Mouse (Mus musculus) heart, embryonic 16.5 days (tissue): ENCODE measurements around the gene Gm20388. TPM values are rescaled to one million over a fixed set of nuclear protein-coding genes. Genes with fewer than 3 reads are reported as not detected.

Source experiments
- ATAC-seq: fragments of 200-750 bp; cut with Nextera tagmentation; replicated peaks from 2 replicates; pipeline ENCODE4 v1.8.0; 2017; ENCODE audit warnings: moderate number of reproducible peaks; ENCODE audit not compliant: insufficient read depth, low FRiP score; ENCODE audit errors: extremely low read depth
- H3K27ac ChIP-seq: fragments of 300-500 bp; sonication (generic); 2 replicates; pipeline ENCODE4 v1.5.1; 2014; ENCODE audit warnings: mild to moderate bottlenecking, low read length, control low read depth, moderate library complexity
- H3K27me3 ChIP-seq: fragments of 300-500 bp; sonication (generic); 2 replicates; pipeline ENCODE4 v1.6.1; 2014; ENCODE audit warnings: low read length, mixed read lengths; ENCODE audit not compliant: control insufficient read depth, insufficient read depth
- H3K36me3 ChIP-seq: fragments of 300-500 bp; sonication (generic); 2 replicates; pipeline ENCODE4 v1.6.1; 2014; ENCODE audit not compliant: control insufficient read depth, insufficient read depth
- H3K4me1 ChIP-seq: fragments of 300-500 bp; sonication (generic); 2 replicates; pipeline ENCODE4 v1.6.1; 2014; ENCODE audit warnings: low read length, mixed read lengths; ENCODE audit not compliant: control insufficient read depth, insufficient read depth
- H3K4me2 ChIP-seq: fragments of 300-500 bp; sonication (generic); 2 replicates; pipeline ENCODE4 v1.6.1; 2014; ENCODE audit warnings: low read depth, mild to moderate bottlenecking, control low read depth, low read length
- H3K4me3 ChIP-seq: fragments of 300-500 bp; sonication (generic); 2 replicates; pipeline ENCODE4 v1.5.1; 2014; ENCODE audit warnings: mild to moderate bottlenecking, control low read depth, low read length
- H3K9ac ChIP-seq: fragments of 300-500 bp; sonication (generic); 2 replicates; pipeline ENCODE4 v1.6.1; 2014; ENCODE audit warnings: low read length, control low read depth
- H3K9me3 ChIP-seq: fragments of 300-500 bp; sonication (generic); replicated peaks from 2 replicates; pipeline ENCODE4 v1.6.1; 2016; ENCODE audit warnings: low read length; ENCODE audit not compliant: control insufficient read depth
- WGBS: fragments of 180-500 bp; shearing (Covaris S2); extraction: QIAGEN DNeasy Blood & Tissue Kit; methylation state at CpG from one replicate; pipeline ENCODE4 v1.1.7; 2014; 5-methylcytosine and 5-hydroxymethylcytosine counted together
- polyA plus RNA-seq: library from polyadenylated mRNA; unstranded; fragments of >200 nt; fragmentation: Nextera tagmentation; extraction: Ambion mirVana; gene quantifications from 2 replicates; pipeline ENCODE4 v1.2.1, GENCODE M21; 2015

Gene Gm20388
- polyA plus RNA-seq, 1 experiment from 2014 or later = 4.5 TPM

DNA sequence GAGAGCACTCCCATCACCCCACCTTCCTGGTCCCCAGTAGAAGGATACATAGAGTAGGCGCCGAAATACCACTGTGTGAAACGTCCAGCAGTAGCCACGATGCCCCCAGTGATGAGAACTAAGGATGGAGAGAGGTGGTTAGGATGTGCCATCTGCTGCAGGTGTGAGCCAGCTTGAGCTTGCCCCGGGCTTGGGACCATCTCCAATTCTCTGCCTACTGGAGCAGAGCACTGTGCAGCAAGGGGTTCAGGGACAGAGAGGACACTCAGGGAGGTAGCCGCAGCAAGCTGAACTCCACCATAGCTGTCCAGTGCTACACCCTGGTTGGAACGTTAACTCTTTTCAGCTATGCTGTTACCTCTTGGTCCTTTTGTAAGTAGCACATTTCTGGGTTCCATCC lies 2517.0 kb downstream of the Gm20388 start:
- no peak overlapping the region for H3K4me2 ChIP-seq
- peaks cover 21% of the 10 kb centered on the region for H3K4me1 ChIP-seq
- no peaks in the 10 kb centered on the region for H3K9me3 ChIP-seq
- ATAC-seq = no peak
- WGBS = 92% methylated on average over 7 of the region's 7 CpGs
- no peak overlapping the region for H3K9ac ChIP-seq
- H3K27ac ChIP-seq = no peak overlapping the region
- no peaks in the 10 kb centered on the region; the same call in 1 of the 2 replicates for H3K36me3 ChIP-seq
- H3K27me3 ChIP-seq = no peaks in the 10 kb centered on the region
- H3K4me3 ChIP-seq = no peak overlapping the region

DNA sequence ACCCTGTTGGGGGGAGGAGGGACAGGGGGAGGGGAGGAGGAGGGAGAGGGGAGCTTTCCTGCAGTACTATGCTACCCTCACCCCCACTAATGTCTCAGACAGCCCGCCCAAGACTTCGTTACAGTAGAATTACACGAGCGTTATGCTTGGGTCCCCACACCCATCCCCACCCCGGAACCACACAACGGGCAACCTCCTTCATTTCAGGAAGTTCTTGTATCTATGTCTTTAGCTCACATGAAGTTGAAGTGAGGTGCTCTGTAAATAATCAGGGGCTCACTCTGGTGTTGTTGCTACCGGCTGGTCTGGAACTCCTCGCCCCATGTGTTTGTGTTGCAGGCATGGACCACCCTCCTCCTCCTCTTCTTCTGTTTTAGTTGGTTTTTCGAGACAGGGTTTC lies 2517.5 kb downstream of the Gm20388 start:
- no peak overlapping the region for H3K9ac ChIP-seq
- H3K36me3 ChIP-seq = no peaks in the 10 kb centered on the region; the same call in 1 of the 2 replicates
- no peak overlapping the region for H3K27ac ChIP-seq
- peaks cover 23% of the 10 kb centered on the region for H3K4me1 ChIP-seq
- no peak overlapping the region for H3K4me3 ChIP-seq
- H3K9me3 ChIP-seq = no peaks in the 10 kb centered on the region
- WGBS = 81% methylated on average over 9 of the region's 9 CpGs
- no peak overlapping the region for H3K4me2 ChIP-seq
- no peak for ATAC-seq
- no peaks in the 10 kb centered on the region for H3K27me3 ChIP-seq

DNA sequence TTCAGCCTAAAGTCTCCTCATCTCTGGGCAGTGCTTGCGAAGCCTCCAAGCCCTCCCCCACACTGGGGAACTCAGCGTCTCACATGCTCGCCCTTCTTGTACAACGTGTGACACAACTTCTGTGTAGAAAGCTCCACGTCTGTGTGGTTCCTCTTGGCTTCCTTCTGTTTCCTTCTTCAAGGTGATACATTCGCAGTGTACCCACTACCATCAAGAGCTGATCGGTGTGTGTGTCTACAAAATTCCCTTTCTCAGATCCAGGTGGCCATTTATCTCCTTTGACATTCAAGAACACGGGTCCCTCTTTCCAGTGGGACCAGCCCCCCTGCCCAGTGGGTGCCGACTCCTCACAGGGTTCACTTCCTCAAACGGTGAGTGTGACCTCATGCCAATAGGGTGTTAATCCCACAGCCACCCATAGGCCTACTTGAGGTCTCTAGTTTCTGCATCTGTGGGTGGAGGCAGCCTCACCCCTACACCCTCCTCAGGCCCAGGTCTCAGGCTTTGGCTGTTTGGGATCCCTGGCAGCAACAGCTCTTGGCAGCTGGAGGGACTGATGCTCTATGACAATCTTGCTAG lies 2519.5 kb downstream of the Gm20388 start:
- no peak for ATAC-seq
- H3K4me1 ChIP-seq = peaks cover 14% of the 10 kb centered on the region
- no peaks in the 10 kb centered on the region; the same call in 1 of the 2 replicates for H3K9me3 ChIP-seq
- H3K4me3 ChIP-seq = no peak overlapping the region
- no peak overlapping the region for H3K4me2 ChIP-seq
- H3K9ac ChIP-seq = no peak overlapping the region
- H3K36me3 ChIP-seq = no peaks in the 10 kb centered on the region; the same call in none of the 2 replicates
- H3K27ac ChIP-seq = no peak overlapping the region
- no peaks in the 10 kb centered on the region for H3K27me3 ChIP-seq
- whole genome bisulfite sequencing = 72% methylated on average over 10 of the region's 10 CpGs

DNA sequence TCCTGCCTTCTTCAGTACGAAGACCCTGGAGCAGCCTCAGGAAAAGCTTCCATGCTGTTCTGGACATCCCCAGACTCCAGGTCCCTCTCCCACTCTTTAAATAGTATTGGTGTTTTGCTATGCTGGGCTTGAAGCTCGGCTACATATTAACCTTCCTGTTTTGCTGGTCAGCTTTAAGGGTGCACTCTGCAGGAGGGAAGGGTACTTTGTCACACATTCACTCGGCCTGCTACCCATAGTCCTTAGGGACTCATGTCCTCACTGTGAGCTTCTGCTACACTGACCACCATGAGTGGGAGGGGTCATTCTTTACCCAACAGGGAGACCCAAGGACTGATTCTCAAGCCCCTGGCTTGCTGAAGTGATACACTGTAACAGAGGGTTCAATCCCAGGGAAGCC lies 2520.0 kb downstream of the Gm20388 start:
- H3K9ac ChIP-seq = no peak overlapping the region
- H3K4me2 ChIP-seq = no peak overlapping the region
- H3K27ac ChIP-seq = no peak overlapping the region
- H3K9me3 ChIP-seq = peaks cover 3% of the 10 kb centered on the region
- peaks cover 5% of the 10 kb centered on the region for H3K36me3 ChIP-seq
- peaks cover 14% of the 10 kb centered on the region for H3K4me1 ChIP-seq
- H3K4me3 ChIP-seq = no peak overlapping the region
- no peaks in the 10 kb centered on the region for H3K27me3 ChIP-seq
- no peak for ATAC-seq
- 81% methylated on average over 3 of the region's 3 CpGs for WGBS

DNA sequence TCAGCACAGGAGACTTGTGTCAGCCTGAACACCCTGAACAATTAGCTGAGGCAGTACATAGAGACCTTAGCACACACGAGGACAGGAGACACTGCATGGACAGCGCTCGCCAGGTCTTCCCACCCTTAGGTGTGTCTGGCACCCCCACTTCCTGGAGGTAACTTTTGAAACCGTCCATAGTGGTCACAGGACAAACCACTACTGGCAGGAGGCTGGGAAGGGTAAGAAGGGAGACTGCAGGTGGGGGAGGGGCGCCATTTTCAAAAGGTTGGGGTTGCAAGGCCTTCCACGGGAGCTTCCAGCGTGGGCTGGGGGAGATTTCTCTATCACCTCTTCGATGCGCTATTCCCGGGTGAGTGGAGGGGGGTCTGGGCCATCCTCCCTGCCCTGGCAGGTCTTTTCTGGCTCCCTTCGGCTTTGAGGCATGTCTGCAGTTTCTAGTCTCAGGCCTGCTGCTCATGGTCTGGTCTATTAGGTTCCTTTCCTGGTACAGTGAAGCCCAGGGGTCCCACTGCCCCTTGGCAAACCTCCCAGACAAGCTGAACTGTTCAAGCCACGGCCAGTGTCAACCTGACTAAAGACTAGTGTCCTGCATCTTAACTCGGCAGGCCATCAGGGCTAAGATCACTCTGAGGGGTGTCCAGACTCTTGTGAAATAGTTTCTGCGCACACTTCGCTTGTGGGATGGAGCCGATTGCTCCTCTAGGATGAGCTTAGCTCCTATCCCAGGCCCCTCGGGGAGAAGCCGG lies 2521.2 kb downstream of the Gm20388 start:
- peak overlapping the region; percentile 79 for H3K4me2 ChIP-seq
- H3K4me3 ChIP-seq = peak overlapping the region; percentile 67
- H3K9me3 ChIP-seq = peaks cover 3% of the 10 kb centered on the region
- peaks cover 15% of the 10 kb centered on the region for H3K36me3 ChIP-seq
- peak overlapping the region; percentile 83 for H3K9ac ChIP-seq
- 27% methylated on average over 18 of the region's 18 CpGs for WGBS
- ATAC-seq = no peak
- peak overlapping the region; percentile 78 for H3K27ac ChIP-seq
- no peaks in the 10 kb centered on the region for H3K27me3 ChIP-seq
- H3K4me1 ChIP-seq = peaks cover 14% of the 10 kb centered on the region

DNA sequence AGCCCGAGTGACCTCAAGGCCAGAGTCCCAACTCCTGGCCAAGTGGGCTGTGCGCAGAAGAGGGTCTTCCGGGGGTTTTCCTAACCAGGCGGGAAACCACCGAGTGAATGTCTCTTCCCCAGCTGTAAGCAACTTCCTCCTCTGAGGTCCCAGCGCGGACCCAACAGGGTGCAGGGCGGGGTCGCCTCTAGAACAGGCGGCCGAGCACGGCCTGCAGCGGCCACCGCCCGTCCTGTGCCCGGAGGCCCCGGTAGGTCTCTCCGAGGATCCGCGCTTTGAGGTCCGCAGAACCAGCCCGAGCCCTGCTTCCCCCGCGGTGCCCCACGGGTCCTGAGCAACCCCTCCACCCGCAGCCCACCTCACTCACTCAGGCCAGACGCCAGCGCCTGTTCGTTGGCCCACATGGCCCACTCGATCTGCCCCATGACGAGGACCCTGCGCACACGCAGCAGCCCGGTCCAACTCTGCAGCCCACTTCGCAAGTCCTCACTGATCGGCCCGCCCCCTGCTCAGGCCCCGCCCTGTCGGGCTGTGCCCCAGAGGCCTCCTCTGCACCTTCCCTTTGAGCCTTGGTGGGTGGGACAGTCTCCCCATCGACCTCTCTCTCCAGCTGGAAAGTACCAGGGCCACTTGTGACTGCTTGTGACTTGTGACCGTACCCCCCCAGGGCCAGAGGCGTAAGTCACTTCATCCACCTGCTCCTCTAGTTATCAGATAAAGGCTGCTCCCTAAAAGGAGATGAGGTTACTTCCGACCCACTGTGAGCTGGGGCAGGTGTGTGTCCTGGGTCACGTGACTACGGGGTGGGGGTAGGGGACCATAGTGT lies 2522.0 kb downstream of the Gm20388 start, which contains the start of gene Cyba:
Gene Cyba (minus strand): TSS at position 488 of the 826 bp plus-strand sequence.
- peaks cover 19% of the 10 kb centered on the region for H3K36me3 ChIP-seq
- H3K27me3 ChIP-seq = no peaks in the 10 kb centered on the region
- H3K9ac ChIP-seq = peak within 1 kb of the TSS; percentile 83
- H3K9me3 ChIP-seq = peaks cover 3% of the 10 kb centered on the region
- peaks cover 14% of the 10 kb centered on the region for H3K4me1 ChIP-seq
- H3K27ac ChIP-seq = peak within 1 kb of the TSS; percentile 78
- 3% methylated on average over 44 of the region's 45 CpGs for WGBS
- peak within 1 kb of the TSS; percentile 67 for H3K4me3 ChIP-seq
- H3K4me2 ChIP-seq = peak within 1 kb of the TSS; percentile 79
- peak; percentile 87 for ATAC-seq

DNA sequence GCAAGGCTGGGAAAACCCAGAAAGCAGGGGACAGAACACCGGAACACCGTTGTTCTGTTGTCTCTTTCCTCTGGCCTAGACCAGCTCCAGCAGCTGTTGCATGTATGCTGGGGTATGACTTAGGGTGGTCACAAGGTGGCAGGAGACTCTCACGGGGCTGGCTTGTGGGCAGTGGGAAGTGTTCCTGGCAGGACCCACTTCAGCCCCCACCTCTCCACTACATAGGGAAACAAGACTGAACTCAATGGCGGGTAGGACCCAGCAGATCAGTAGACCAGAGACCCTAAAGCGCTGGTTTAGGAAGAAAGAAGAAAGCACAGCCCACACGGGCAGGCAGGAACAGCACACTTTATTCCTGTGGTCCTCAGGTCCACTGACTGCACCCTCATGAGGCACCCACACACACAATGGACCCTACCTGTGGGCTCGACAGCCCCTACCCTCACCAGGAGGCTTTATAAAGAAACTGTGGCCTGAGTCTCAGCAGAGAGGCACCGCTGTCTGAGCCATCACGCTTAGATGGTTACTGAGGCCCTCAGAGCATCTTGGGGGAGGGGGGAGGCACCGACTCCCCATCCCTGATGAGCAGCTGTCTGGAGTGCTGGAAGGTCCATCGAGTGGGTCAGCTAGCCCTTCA lies 2522.7 kb downstream of the Gm20388 start:
- WGBS = 64% methylated on average over 11 of the region's 11 CpGs
- Histone ChIP-seq H3K4me2 (peak overlapping the region; percentile 79), H3K27ac (peak overlapping the region; percentile 78), H3K27me3 (no peaks in the 10 kb centered on the region), H3K9me3 (peaks cover 3% of the 10 kb centered on the region), H3K4me1 (peaks cover 18% of the 10 kb centered on the region), H3K4me3 (no peak overlapping the region; the same call in 1 of the 2 replicates), H3K9ac (no peak overlapping the region), H3K36me3 (peaks cover 19% of the 10 kb centered on the region)
- peak; percentile 20 for ATAC-seq

DNA sequence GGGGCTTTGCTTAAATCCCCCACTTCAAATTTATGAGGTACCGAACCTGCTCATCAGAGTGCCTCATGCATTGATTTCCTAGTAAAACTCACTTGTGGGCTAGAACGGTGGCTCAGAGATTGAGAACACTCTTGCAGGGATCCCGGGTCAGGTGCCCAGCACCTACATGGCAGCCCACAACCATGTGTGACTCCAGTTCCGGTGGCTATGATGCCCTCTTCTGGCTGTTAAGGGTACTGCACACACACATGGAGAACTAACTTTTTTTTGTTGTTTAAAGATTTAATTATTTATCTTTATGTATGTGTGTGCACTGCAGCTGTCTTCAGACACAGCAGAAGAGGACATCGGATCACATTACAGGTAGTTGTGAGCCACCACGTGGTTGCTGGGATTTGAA lies 2524.7 kb downstream of the Gm20388 start:
- H3K4me1 ChIP-seq = peaks cover 18% of the 10 kb centered on the region
- no peak overlapping the region for H3K27ac ChIP-seq
- no peak overlapping the region for H3K9ac ChIP-seq
- WGBS = 85% methylated on average over 6 of the region's 6 CpGs
- H3K27me3 ChIP-seq = no peaks in the 10 kb centered on the region
- peaks cover 3% of the 10 kb centered on the region for H3K9me3 ChIP-seq
- no peak overlapping the region for H3K4me2 ChIP-seq
- H3K36me3 ChIP-seq = peaks cover 19% of the 10 kb centered on the region
- H3K4me3 ChIP-seq = no peak overlapping the region
- ATAC-seq = no peak
